In the genomic region with DNA sequence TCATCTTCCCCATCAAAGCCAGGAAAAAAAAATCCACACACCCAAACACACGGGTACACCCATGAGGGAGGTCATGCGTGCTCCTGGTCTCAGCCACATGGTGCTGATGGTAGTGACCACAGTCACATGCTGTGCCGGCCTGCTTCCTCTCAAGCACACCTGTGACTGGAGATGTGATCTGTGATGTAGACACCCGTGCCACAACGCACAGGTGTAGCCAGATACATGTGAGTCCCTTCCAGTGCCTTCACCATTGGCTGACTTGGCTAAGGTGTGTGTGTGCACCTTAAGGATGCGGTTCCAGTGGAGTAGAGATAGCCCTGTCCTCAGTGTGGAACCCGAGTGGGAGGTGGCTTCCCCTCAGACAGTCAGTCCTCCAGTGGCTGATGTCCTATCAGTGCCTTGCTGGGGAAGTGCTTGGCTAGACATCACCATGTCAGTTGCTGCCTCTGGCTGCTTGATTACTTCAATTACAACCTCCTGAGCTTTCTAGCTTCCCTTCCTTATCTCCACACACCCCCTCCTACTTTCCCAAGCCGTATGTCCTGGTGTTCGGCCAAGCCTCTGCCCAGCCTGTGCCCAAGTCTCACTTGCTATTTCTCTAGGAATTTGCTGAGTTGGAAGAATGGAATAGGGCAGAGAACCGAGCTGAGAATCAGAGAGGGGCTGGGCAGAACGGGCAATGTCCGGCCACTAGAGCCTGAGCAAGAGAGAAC, we compare ENCODE assay signal across 20 mouse cellular contexts. TPM values are rescaled to one million over a fixed set of nuclear protein-coding genes. Genes with fewer than 3 reads are reported as not detected.
DNase-seq lines count a peak whose midpoint lies in the region; ATAC-seq and TF ChIP-seq lines count a peak whose summit lies in the region.
"Had no signal": no experiment of that assay in that cellular context is flagged by ENCODE, and none has a peak within 500 bp of the region (broad histone marks: within the 10 kb centered on the region; RNA-seq: fewer than 3 reads in every experiment).

No protein-coding gene starts in this region.

- DNase-seq in heart, adult 11 months = peak; percentile 98
- no peak for DNase-seq in heart, postnatal 10 days
- peak; percentile 57 for DNase-seq in kidney, adult 2 months
- DNase-seq in MN1 (ENCODE audit: low spot score) = peak; percentile 18
- DNase-seq in kidney, postnatal 14 days = peak; percentile 47
- no peak for DNase-seq in lung, postnatal 4 days
- DNase-seq in hindbrain, embryonic 14.5 days (ENCODE audit: low spot score) = no peak
- DNase-seq: adrenal gland, postnatal 14 days; cerebellum, adult 11-12 months; cerebellum, postnatal 25 days; layer of hippocampus, postnatal 36 days; midbrain, embryonic 14.5 days; thymus, postnatal 36 days had no signal

- WGBS in kidney, adult 2 months = 42% methylated on average over 12 of the region's 12 CpGs
- 62% methylated on average over 12 of the region's 12 CpGs for WGBS in kidney, embryonic 14.5 days
- 68% methylated on average over 12 of the region's 12 CpGs for WGBS in hindbrain, embryonic 14.5 days

- no peak overlapping the region for H3K4me3 ChIP-seq in kidney, adult 2 months (ENCODE audit: insufficient read depth, low read depth, low read length)
- H3K4me3 ChIP-seq in kidney, embryonic 14.5 days (ENCODE audit: low read length) = no peak overlapping the region
- no peak overlapping the region for H3K4me3 ChIP-seq in hindbrain, embryonic 14.5 days (replicated peaks; ENCODE audit: low read length)
- H3K4me3 ChIP-seq: forebrain, embryonic 13.5 days; hindbrain, embryonic 10.5 days; lung, embryonic 15.5 days; neural tube, embryonic 13.5 days had no signal

- TF ChIP-seq CTCF in kidney, adult 2 months (conservative IDR thresholded peaks at IDR 0.05; ENCODE audit: insufficient read depth, insufficient read length, low read depth, low read length) = no peak

- H3K4me2 ChIP-seq in kidney, embryonic 14.5 days (replicated peaks; ENCODE audit: low read depth, low read length) = no peak overlapping the region
- no peak overlapping the region for H3K4me2 ChIP-seq in hindbrain, embryonic 14.5 days (replicated peaks)
- H3K4me2 ChIP-seq: forebrain, embryonic 13.5 days; heart, embryonic 11.5 days; lung, embryonic 15.5 days; neural tube, embryonic 13.5 days had no signal

- H3K27ac ChIP-seq in kidney, adult 2 months (ENCODE audit: insufficient read depth, low read depth, low read length) = no peak overlapping the region
- no peak overlapping the region for H3K27ac ChIP-seq in kidney, embryonic 14.5 days (ENCODE audit: low read depth, low read length)
- H3K27ac ChIP-seq in hindbrain, embryonic 14.5 days = no peak overlapping the region
- H3K27ac ChIP-seq: forebrain, embryonic 13.5 days; hindbrain, embryonic 10.5 days; liver, embryonic 14.5 days; lung, embryonic 15.5 days; neural tube, embryonic 13.5 days had no signal

- TF ChIP-seq POLR2A in kidney, adult 2 months (IDR thresholded peaks at IDR 0.05; ENCODE audit: low read depth, low read length) = no peak

- intact Hi-C loops in heart, postnatal 10 days (cut with DNase I) = no loop called here

- peaks cover 19% of the 10 kb centered on the region for H3K4me1 ChIP-seq in kidney, adult 2 months (ENCODE audit: control insufficient read depth, insufficient read depth, low read length)
- 0 out of 2 replicates have a peak, but pooled peaks cover 10% of the 10 kb centered on the region for H3K4me1 ChIP-seq in kidney, embryonic 14.5 days (ENCODE audit: control insufficient read depth, insufficient read depth, low read length)
- no peaks in the 10 kb centered on the region for H3K4me1 ChIP-seq in hindbrain, embryonic 14.5 days (replicated peaks; ENCODE audit: control insufficient read depth, insufficient read depth, low read length)
- H3K4me1 ChIP-seq: forebrain, embryonic 13.5 days had no signal

- no peaks in the 10 kb centered on the region for H3K36me3 ChIP-seq in kidney, adult 2 months (ENCODE audit: control insufficient read depth, insufficient read depth, low read length)
- H3K36me3 ChIP-seq in kidney, embryonic 14.5 days (ENCODE audit: control insufficient read depth, insufficient read depth, low read length) = peaks cover 5% of the 10 kb centered on the region; the same call in 1 of the 2 replicates
- no peaks in the 10 kb centered on the region for H3K36me3 ChIP-seq in hindbrain, embryonic 14.5 days (replicated peaks; ENCODE audit: control insufficient read depth, insufficient read depth)
- H3K36me3 ChIP-seq: lung, embryonic 15.5 days had no signal

- H3K9me3 ChIP-seq in kidney, embryonic 14.5 days (ENCODE audit: control insufficient read depth, low read length) = no peaks in the 10 kb centered on the region
- no peaks in the 10 kb centered on the region for H3K9me3 ChIP-seq in hindbrain, embryonic 14.5 days (ENCODE audit: control insufficient read depth, low read length)
- H3K9me3 ChIP-seq: forebrain, embryonic 13.5 days; hindbrain, embryonic 10.5 days; lung, embryonic 15.5 days; neural tube, embryonic 13.5 days had no signal

- no peak overlapping the region for H3K9ac ChIP-seq in kidney, embryonic 14.5 days (ENCODE audit: low read depth, low read length)
- H3K9ac ChIP-seq in hindbrain, embryonic 14.5 days = no peak overlapping the region
- H3K9ac ChIP-seq: forebrain, embryonic 13.5 days; liver, embryonic 14.5 days; lung, embryonic 15.5 days; neural tube, embryonic 13.5 days had no signal

- H3K27me3 ChIP-seq in kidney, adult 2 months (replicated peaks; ENCODE audit: control insufficient read depth, insufficient read depth, low read length) = no peaks in the 10 kb centered on the region
- peaks cover 26% of the 10 kb centered on the region for H3K27me3 ChIP-seq in kidney, embryonic 14.5 days (ENCODE audit: control insufficient read depth, insufficient read depth, low read length)
- peaks cover 16% of the 10 kb centered on the region for H3K27me3 ChIP-seq in hindbrain, embryonic 14.5 days (ENCODE audit: control insufficient read depth, insufficient read depth, low read length)

- ATAC-seq in kidney, embryonic 14.5 days (ENCODE audit: low FRiP score, low TSS enrichment) = no peak
- ATAC-seq in hindbrain, embryonic 14.5 days (ENCODE audit: low FRiP score) = no peak
- ATAC-seq: forebrain, embryonic 13.5 days had no signal

RNA-seq across cellular contexts. Expression of gene Tnxb, which starts 11.0 kb away (rescaled TPM):
- 10 to 100 TPM; 63.9 to 66.5 TPM for total RNA-seq in heart, postnatal 10 days (2021)
- 5.5 and 8.5 TPM in 2 replicates for polyA plus RNA-seq in kidney, adult 2 months (2012; rRNA removed)
- polyA plus RNA-seq in kidney, embryonic 14.5 days (2014; fragmentation: Nextera tagmentation; extraction: Ambion mirVana) = 0.15 and 0.26 TPM in 2 replicates
- 0.24 and 0.43 TPM in 2 replicates for polyA plus RNA-seq in hindbrain, embryonic 14.5 days (2014; fragmentation: Nextera tagmentation; extraction: Ambion mirVana)

RNA-seq across cellular contexts. Expression of gene Atf6b, which starts 12.4 kb away (rescaled TPM):
- total RNA-seq in heart, postnatal 10 days (2021) = 10 to 100 TPM; 19.0 to 19.3 TPM
- 52.5 and 65.5 TPM in 2 replicates for polyA plus RNA-seq in kidney, adult 2 months (2012; rRNA removed)
- 54.6 and 61.7 TPM in 2 replicates for polyA plus RNA-seq in kidney, embryonic 14.5 days (2014; fragmentation: Nextera tagmentation; extraction: Ambion mirVana)
- 84.7 and 87.6 TPM in 2 replicates for polyA plus RNA-seq in hindbrain, embryonic 14.5 days (2014; fragmentation: Nextera tagmentation; extraction: Ambion mirVana)

RNA-seq across cellular contexts. Expression of gene Fkbpl, which starts 14.8 kb away (rescaled TPM):
- 1 to 10 TPM; 8.5 to 9.9 TPM for total RNA-seq in heart, postnatal 10 days (2021)
- 5.5 and 5.8 TPM in 2 replicates for polyA plus RNA-seq in kidney, adult 2 months (2012; rRNA removed)
- polyA plus RNA-seq in kidney, embryonic 14.5 days (2014; fragmentation: Nextera tagmentation; extraction: Ambion mirVana) = 14.8 and 16.5 TPM in 2 replicates
- polyA plus RNA-seq in hindbrain, embryonic 14.5 days (2014; fragmentation: Nextera tagmentation; extraction: Ambion mirVana) = 11.7 and 12.9 TPM in 2 replicates

RNA-seq across cellular contexts. Expression of gene Prrt1, which starts 30.0 kb away (rescaled TPM):
- total RNA-seq in heart, postnatal 10 days (2021) = 1 to 10 TPM in 1 of 2 experiments, under 1 TPM in 1; 0.89 to 1.2 TPM
- polyA plus RNA-seq in kidney, adult 2 months (2012; rRNA removed) = 2.7 and 3.2 TPM in 2 replicates
- polyA plus RNA-seq in kidney, embryonic 14.5 days (2014; fragmentation: Nextera tagmentation; extraction: Ambion mirVana) = 0.16 and 0.18 TPM in 2 replicates
- 7.3 and 8.6 TPM in 2 replicates for polyA plus RNA-seq in hindbrain, embryonic 14.5 days (2014; fragmentation: Nextera tagmentation; extraction: Ambion mirVana)
- polyA plus RNA-seq: heart, embryonic 11.5 days had no signal

RNA-seq across cellular contexts. Expression of gene Ppt2, which starts 31.0 kb away (rescaled TPM):
- 10 to 100 TPM; 39.0 to 45.7 TPM for total RNA-seq in heart, postnatal 10 days (2021)
- polyA plus RNA-seq in kidney, adult 2 months (2012; rRNA removed) = 118 and 123 TPM in 2 replicates
- 33.5 and 39.1 TPM in 2 replicates for polyA plus RNA-seq in kidney, embryonic 14.5 days (2014; fragmentation: Nextera tagmentation; extraction: Ambion mirVana)
- polyA plus RNA-seq in hindbrain, embryonic 14.5 days (2014; fragmentation: Nextera tagmentation; extraction: Ambion mirVana) = 22.2 and 25.4 TPM in 2 replicates

Comparison
In these comparisons a context has a peak if more than half of its experiments do, and no peak if none do; other contexts are left out.
1. DNase-seq: peak in heart, adult 11 months (single experiment), kidney, adult 2 months (single experiment), MN1 (single experiment) and kidney, postnatal 14 days (single experiment); none in heart, postnatal 10 days (0 of 2), lung, postnatal 4 days (0 of 2) and hindbrain, embryonic 14.5 days (single experiment).